Mouse (Mus musculus): ENCODE data around the gene Taf4.
A peak's percentile ranks its signal among the peaks of the same experiment; 100 is the strongest.

The Taf4 gene

GRCm38 (mm10) chr2:179920042-179920441, 56.4 kb downstream of the Taf4 start:
- TF ChIP-seq CTCF (conservative IDR thresholded peaks at IDR 0.05; ENCODE audit: low read length) (no peak), POU5F1 (IDR thresholded peaks at IDR 0.05; ENCODE audit: borderline replicate concordance, low read length) (no peak), NANOG (IDR thresholded peaks at IDR 0.05; ENCODE audit: borderline replicate concordance, low read length) (no peak)
- Histone ChIP-seq H3K36me3 (ENCODE audit: insufficient read depth, low read length) (peaks cover 99% of the 10 kb centered on the region), H3K9me3 (ENCODE audit: low read length) (no peaks in the 10 kb centered on the region), H3K27me3 (ENCODE audit: insufficient read depth, low read length) (no peaks in the 10 kb centered on the region), H3K4me3 (replicated peaks; ENCODE audit: low read length) (no peak overlapping the region), H3K4me1 (replicated peaks; ENCODE audit: low read depth, low read length) (peaks cover 12% of the 10 kb centered on the region)

GRCm38 (mm10) chr2:179916877-179917673, 59.4 kb downstream of the Taf4 start:
- Histone ChIP-seq H3K27me3 (ENCODE audit: insufficient read depth, low read length) (no peaks in the 10 kb centered on the region), H3K4me3 (replicated peaks; ENCODE audit: low read length) (no peak overlapping the region), H3K4me1 (replicated peaks; ENCODE audit: low read depth, low read length) (peaks cover 12% of the 10 kb centered on the region), H3K36me3 (ENCODE audit: insufficient read depth, low read length) (peaks cover 98% of the 10 kb centered on the region), H3K9me3 (ENCODE audit: low read length) (no peaks in the 10 kb centered on the region)
- TF ChIP-seq CTCF (conservative IDR thresholded peaks at IDR 0.05; ENCODE audit: low read length) = peak; percentile 46
- no peak for TF ChIP-seq POU5F1 (IDR thresholded peaks at IDR 0.05; ENCODE audit: borderline replicate concordance, low read length)
- TF ChIP-seq NANOG (IDR thresholded peaks at IDR 0.05; ENCODE audit: borderline replicate concordance, low read length) = no peak

GRCm38 (mm10) chr2:179914246-179914645, 62.2 kb downstream of the Taf4 start:
- no peaks in the 10 kb centered on the region for H3K9me3 ChIP-seq (ENCODE audit: low read length)
- H3K4me1 ChIP-seq (replicated peaks; ENCODE audit: low read depth, low read length) = peaks cover 12% of the 10 kb centered on the region
- no peak overlapping the region for H3K4me3 ChIP-seq (replicated peaks; ENCODE audit: low read length)
- TF ChIP-seq NANOG (IDR thresholded peaks at IDR 0.05; ENCODE audit: borderline replicate concordance, low read length) (no peak), CTCF (conservative IDR thresholded peaks at IDR 0.05; ENCODE audit: low read length) (no peak), POU5F1 (IDR thresholded peaks at IDR 0.05; ENCODE audit: borderline replicate concordance, low read length) (no peak)
- H3K27me3 ChIP-seq (ENCODE audit: insufficient read depth, low read length) = no peaks in the 10 kb centered on the region
- peaks cover 88% of the 10 kb centered on the region for H3K36me3 ChIP-seq (ENCODE audit: insufficient read depth, low read length)

DNA sequence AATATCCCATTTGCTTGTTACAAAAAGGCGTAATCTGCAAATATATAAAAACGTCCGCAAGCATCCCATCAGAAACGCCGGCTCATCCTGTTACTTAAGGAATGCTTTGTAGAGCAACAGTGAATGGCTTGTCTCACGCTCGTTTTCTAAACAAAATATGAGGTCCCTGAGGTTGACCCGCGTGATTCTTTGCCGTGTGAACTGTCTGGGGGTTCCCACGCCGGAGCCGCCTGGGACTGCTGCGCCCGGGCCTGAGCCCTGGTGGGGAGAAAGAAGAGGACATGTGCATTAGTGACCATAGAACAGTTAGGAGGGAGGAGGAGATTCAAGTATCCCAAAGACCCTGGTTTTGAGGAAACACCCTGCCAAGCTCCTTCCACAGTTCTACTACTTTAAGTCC, 63.1 kb downstream of the Taf4 start:
- Histone ChIP-seq H3K4me3 (replicated peaks; ENCODE audit: low read length) (no peak overlapping the region), H3K36me3 (ENCODE audit: insufficient read depth, low read length) (peaks cover 79% of the 10 kb centered on the region), H3K27me3 (ENCODE audit: insufficient read depth, low read length) (no peaks in the 10 kb centered on the region), H3K4me1 (replicated peaks; ENCODE audit: low read depth, low read length) (peaks cover 12% of the 10 kb centered on the region), H3K9me3 (ENCODE audit: low read length) (no peaks in the 10 kb centered on the region)
- TF ChIP-seq NANOG (IDR thresholded peaks at IDR 0.05; ENCODE audit: borderline replicate concordance, low read length) = no peak
- no peak for TF ChIP-seq CTCF (conservative IDR thresholded peaks at IDR 0.05; ENCODE audit: low read length)
- no peak for TF ChIP-seq POU5F1 (IDR thresholded peaks at IDR 0.05; ENCODE audit: borderline replicate concordance, low read length)

GRCm38 (mm10) chr2:179912911-179913310, 63.5 kb downstream of the Taf4 start:
- no peaks in the 10 kb centered on the region for H3K27me3 ChIP-seq (ENCODE audit: insufficient read depth, low read length)
- no peaks in the 10 kb centered on the region for H3K9me3 ChIP-seq (ENCODE audit: low read length)
- no peak for TF ChIP-seq POU5F1 (IDR thresholded peaks at IDR 0.05; ENCODE audit: borderline replicate concordance, low read length)
- no peak for TF ChIP-seq CTCF (conservative IDR thresholded peaks at IDR 0.05; ENCODE audit: low read length)
- no peak for TF ChIP-seq NANOG (IDR thresholded peaks at IDR 0.05; ENCODE audit: borderline replicate concordance, low read length)
- H3K36me3 ChIP-seq (ENCODE audit: insufficient read depth, low read length) = peaks cover 75% of the 10 kb centered on the region
- no peak overlapping the region for H3K4me3 ChIP-seq (replicated peaks; ENCODE audit: low read length)
- H3K4me1 ChIP-seq (replicated peaks; ENCODE audit: low read depth, low read length) = peaks cover 10% of the 10 kb centered on the region

DNA sequence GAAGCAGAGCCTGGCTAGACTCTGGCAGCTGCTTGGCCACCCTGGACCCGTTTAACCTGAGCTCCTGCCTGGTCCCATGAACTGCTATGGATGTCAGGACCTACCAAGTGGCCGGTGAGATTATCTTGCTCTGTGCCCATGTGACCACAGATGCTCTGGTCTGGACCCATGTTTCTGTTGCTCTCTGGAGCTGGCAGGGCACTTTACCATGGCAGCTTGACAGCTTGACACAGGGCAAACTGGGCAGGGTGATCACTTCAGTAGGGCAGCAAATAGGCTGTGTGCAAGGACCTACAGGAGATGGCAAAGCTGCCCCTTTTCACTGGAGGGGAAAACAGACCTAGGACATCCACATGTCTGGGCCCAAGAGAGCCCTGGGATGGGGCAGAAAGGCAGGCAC, 79.5 kb downstream of the Taf4 start:
- H3K27me3 ChIP-seq (ENCODE audit: insufficient read depth, low read length) = no peaks in the 10 kb centered on the region
- TF ChIP-seq CTCF (conservative IDR thresholded peaks at IDR 0.05; ENCODE audit: low read length) = no peak
- TF ChIP-seq NANOG (IDR thresholded peaks at IDR 0.05; ENCODE audit: borderline replicate concordance, low read length) = no peak
- TF ChIP-seq POU5F1 (IDR thresholded peaks at IDR 0.05; ENCODE audit: borderline replicate concordance, low read length) = no peak
- H3K9me3 ChIP-seq (ENCODE audit: low read length) = no peaks in the 10 kb centered on the region

GRCm38 (mm10) chr2:179891048-179891447, 85.4 kb downstream of the Taf4 start:
- H3K4me1 ChIP-seq (replicated peaks; ENCODE audit: low read depth, low read length) = peaks cover 7% of the 10 kb centered on the region; the same call in 1 of the 2 replicates
- TF ChIP-seq POU5F1 (IDR thresholded peaks at IDR 0.05; ENCODE audit: borderline replicate concordance, low read length) = no peak
- TF ChIP-seq CTCF (conservative IDR thresholded peaks at IDR 0.05; ENCODE audit: low read length) = no peak
- TF ChIP-seq NANOG (IDR thresholded peaks at IDR 0.05; ENCODE audit: borderline replicate concordance, low read length) = no peak
- no peaks in the 10 kb centered on the region for H3K36me3 ChIP-seq (ENCODE audit: insufficient read depth, low read length)
- no peak overlapping the region for H3K4me3 ChIP-seq (replicated peaks; ENCODE audit: low read length)
- H3K9me3 ChIP-seq (ENCODE audit: low read length) = no peaks in the 10 kb centered on the region
- no peaks in the 10 kb centered on the region for H3K27me3 ChIP-seq (ENCODE audit: insufficient read depth, low read length)

More for the DNA sequence above, 79.5 kb downstream of the Taf4 start:
- Histone ChIP-seq H3K4me1 (replicated peaks; ENCODE audit: low read depth, low read length) (peaks cover 7% of the 10 kb centered on the region; the same call in 1 of the 2 replicates), H3K36me3 (ENCODE audit: insufficient read depth, low read length) (no peaks in the 10 kb centered on the region), H3K4me3 (replicated peaks; ENCODE audit: low read length) (no peak overlapping the region)

GRCm38 (mm10) chr2:179884561-179884960, 91.9 kb downstream of the Taf4 start:
- H3K9me3 ChIP-seq (ENCODE audit: low read length) = no peaks in the 10 kb centered on the region
- TF ChIP-seq POU5F1 (IDR thresholded peaks at IDR 0.05; ENCODE audit: borderline replicate concordance, low read length) (no peak), CTCF (conservative IDR thresholded peaks at IDR 0.05; ENCODE audit: low read length) (no peak; the same call in 1 of the 2 replicates), NANOG (IDR thresholded peaks at IDR 0.05; ENCODE audit: borderline replicate concordance, low read length) (no peak)
- no peaks in the 10 kb centered on the region for H3K36me3 ChIP-seq (ENCODE audit: insufficient read depth, low read length)
- H3K4me3 ChIP-seq (replicated peaks; ENCODE audit: low read length) = no peak overlapping the region
- no peaks in the 10 kb centered on the region for H3K27me3 ChIP-seq (ENCODE audit: insufficient read depth, low read length)
- no peaks in the 10 kb centered on the region for H3K4me1 ChIP-seq (replicated peaks; ENCODE audit: low read depth, low read length)
